Mouse (Mus musculus): ENCODE measurements at regions not wholly inside any gene's neighbourhood (a gene's known extent, or its start where the extent isn't known, plus 50 kb on each side); places are given as distances from the start of the nearest gene placed in this dataset.
A peak's percentile ranks its signal among the peaks of the same experiment; 100 is the strongest.

DNA sequence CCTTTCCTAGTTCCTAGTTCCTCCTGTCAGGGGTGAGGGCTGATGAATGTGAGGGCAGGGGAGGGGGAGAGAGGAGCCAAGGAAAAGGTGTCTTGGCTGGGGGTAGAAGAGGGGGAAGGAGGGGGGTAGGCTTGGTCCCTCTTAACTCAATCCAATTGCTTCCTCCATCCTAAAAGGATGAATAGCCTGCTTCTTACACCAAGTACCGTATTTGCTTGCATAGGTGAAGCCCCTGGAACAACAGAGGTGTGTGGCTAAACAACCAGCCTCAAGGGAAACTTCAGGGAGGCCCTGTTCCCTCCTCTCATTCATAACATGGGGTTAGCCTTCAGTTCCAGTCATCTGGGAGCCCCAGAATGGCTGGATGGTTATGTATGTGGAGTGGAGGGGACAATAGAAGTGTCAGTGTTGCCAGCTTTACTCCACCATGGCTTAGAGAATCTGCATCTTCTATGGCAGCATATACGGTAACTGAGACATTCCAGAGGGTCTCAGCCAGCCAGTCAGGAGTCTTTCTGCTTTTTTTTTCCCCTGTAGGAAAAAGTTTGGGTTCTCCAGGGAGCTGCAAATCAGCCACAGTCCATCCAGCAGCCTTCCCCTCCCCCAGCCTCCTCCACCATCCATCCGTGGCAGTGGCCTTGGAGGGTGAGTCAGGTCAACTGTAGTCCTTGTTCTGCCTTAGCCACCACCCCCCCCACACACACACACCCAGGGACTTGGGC, 100.2 kb upstream of the Ccnd2 start:
- no peak for DNase-seq (ENCODE audit: low spot score in 2 of 2)

DNA sequence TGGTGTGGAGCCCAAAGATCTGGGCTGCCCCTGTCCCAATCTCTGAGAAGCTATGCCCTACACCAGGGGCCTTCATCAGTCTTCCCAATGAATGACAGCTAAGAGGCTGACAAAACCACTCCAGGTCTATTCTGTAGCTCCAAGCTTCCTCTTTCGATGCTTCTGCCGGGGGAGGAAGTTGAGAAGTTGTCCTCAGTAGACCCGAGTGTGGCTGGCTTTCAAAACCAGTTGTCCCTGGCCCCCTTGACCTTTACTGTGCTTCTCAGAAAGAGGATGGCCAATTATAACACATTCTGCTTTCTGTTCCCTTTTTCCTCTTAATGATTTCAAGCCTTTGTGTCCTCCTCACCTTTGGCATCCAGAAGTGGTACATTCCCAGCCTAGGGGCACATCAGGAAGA, 101.9 kb upstream of the Ccnd2 start:
- DNase-seq (ENCODE audit: low spot score in 2 of 2) = peak in 1 of 2 experiments; percentile 28

DNA sequence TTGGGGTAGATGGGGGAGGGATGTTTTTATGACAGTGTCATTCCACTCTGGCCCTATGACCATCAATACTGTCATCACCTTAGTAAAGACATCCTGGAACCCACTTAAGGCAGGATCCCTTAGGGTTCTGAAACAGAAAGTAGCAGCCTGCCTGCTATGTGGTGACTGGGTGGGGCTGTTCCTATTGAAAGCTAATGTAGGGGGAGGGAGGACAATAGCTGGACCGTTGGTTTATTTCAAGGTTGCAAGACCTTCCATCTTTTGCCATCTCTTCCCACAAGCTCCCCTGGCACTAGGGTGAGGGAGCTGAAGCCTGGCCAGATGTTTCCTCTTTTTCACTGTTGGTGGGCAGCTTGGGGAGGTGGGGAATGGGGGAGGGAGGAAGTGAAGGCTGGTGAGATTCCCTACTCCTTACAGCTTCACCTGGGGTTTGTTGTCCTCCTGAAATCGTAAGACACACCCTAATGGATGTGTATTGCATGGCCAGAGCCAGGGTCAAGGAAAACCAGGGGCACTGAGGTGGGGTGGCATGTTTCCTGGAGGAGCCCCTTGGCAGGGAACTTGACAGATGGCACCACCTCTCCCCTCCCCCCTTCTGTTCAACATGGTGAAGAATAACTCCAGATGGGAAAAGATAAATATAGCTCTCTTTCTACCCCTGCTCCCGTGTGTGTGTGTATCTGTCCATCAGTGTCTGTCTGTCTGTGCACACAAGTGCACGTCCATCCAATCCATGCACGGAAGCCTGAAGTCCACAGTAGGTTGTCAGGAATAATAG, 112.1 kb upstream of the Ccnd2 start:
- no peak for DNase-seq (ENCODE audit: low spot score in 2 of 2)

DNA sequence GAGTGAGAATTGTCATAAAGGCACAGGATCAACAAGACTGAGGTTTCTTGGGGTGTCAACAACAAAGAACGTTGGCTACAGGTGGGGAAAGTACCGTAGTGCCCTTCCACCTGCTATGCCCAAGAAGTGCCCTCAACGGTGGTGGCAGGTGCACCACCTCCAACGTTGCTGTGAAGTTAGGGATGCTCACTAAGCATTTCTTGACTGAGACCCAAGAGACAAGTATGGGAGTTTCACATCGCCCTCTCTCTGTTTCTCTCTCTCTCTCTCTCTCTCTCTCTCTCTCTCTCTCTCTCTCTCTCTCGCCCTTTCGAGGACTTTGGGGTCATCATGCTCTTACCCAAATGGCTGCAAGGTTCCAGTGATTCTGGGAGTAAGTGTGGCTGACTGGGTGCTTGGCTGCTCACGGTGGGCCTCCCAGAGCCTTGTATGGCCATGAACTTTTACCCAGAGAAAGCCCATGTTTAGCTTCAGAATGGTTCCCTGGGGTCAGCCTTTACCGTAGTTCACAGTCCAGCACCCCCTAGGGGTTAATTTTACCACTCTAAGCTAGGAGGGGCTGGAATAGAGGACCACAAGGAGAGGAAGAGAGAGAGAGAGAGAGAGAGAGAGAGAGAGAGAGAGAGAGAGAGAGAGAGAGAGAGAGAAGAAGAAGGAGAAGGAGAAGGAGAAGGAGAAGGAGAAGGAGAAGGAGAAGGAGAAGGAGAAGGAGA, 113.2 kb upstream of the Ccnd2 start:
- DNase-seq (ENCODE audit: low spot score in 2 of 2) = no peak

DNA sequence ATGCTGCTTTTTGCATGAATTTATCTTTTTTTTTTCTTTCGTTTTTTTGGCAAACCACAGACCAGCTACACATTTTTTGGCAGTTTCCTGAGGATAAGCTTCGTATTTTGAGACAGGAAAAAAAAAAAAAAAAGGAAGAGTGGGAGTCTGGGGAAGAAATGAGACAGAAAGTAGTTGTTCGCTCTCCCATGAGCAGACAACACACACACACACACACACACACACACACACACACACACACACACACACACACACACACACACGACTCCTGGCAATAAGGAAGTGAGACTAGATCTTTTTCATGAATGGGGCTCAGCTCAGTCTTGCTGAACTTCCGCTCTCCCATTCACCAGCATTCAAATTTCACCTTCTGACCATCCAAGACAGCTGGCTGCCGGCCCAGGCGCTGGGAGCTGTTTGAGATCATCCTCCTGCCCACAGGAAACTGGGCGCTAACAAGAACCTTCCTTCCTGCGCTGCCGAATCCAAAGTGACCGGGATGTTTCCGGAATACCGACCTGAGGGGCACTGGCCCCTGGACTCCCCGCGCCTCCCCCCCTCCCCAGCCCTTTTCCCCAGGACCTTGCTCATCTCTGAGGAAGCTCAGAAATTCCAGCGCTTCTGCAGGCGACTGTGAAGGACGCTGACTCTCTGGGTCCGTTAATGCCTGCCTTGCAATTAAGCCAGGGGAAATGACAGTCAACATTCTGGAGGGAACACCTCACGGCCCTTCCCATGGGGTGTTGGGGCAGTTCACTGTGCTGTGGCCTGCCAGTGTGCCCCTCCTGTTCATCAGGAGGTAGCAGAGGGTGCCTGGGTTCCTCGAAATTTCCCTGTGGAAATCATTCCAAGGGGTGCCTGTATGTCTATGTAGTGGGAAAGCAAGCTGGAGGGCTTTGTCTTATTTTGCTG, 114.2 kb upstream of the Ccnd2 start:
- DNase-seq (ENCODE audit: low spot score in 2 of 2) = peak; percentile 43 to 70

DNA sequence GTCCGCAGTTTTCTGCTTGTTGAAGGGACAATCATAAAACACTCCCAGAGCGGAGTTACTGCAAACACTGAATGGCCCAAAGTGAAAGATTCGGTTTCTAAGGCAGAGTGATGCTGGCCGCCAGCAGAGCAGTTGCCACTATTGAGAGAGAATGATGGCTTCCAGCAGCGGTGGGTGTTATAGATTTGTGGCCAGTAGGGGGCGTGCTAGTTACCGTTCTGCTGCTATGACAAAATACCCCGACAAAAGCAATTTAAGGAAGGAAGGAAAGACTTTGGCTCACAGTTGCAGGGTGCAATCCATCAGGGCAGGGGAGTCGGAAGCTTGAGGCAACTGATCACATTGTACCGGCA, 114.8 kb upstream of the Ccnd2 start:
- peak in 1 of 2 experiments; percentile 10 for DNase-seq (ENCODE audit: low spot score in 2 of 2)

DNA sequence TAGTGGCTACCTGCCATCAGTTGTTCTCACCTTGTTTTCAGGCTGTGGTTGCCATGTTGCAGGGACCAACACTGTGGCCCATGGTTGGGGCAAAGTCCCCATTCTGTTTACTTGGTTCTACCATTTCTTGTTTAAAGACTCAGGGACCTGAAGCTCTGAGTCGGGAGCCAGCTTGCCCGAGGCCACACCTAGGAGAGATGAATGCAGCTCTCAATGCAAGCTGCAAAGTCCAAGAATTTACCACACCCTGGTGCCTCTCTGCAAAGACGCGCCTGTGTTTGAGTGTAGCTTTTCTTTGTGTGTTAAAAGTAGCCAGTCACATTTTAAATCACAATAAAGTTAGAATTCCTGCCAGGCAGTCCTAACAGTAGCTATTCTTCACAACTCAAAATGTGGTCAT, 117.0 kb upstream of the Ccnd2 start:
- no peak for DNase-seq (ENCODE audit: low spot score in 2 of 2)

DNA sequence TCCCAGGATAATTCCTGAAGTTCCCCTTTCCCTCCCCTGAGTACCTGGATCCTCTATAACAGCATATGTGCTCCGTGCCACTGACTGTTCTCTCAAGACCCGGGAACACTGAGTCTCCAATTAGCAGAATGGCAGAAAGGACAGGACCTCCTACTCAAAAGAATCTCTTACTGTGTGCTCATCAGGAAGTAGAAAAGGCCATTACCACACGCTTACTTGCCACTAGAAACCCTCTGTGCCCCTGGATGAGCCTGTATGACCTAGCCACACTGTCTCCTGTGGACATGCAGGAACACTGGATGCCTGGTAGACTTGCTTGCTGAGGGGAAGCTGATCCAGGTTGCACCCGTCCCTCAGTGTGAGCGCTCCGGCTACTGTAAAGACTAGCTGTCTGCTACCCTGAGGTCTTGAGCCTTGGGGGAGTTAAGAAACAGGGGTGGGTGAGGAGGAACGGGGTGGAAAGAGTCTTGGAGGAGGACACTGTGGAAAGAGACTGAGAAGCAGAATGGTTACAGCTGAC, 117.6 kb upstream of the Ccnd2 start:
- no peak for DNase-seq (ENCODE audit: low spot score in 2 of 2)

DNA sequence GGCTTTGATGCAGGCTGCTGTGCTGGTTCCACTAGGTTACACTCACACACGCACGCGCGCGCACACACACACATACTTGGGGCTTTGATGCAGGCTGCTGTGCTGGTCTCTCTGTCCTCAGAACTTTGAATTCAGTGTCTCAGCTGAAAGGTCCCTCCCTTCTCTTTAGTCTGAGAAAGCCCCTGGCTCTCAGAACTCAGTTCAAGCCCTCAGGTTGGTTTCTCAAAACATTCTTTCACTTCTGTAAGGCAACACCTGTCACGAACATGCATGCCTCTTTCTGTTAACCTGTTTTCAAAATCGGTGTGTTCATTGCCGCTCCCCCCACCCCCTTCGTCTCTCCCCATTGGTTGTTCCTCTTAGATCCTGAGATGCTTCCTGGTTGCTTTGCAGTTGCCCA, 118.8 kb upstream of the Ccnd2 start:
- DNase-seq (ENCODE audit: low spot score in 2 of 2) = no peak

DNA sequence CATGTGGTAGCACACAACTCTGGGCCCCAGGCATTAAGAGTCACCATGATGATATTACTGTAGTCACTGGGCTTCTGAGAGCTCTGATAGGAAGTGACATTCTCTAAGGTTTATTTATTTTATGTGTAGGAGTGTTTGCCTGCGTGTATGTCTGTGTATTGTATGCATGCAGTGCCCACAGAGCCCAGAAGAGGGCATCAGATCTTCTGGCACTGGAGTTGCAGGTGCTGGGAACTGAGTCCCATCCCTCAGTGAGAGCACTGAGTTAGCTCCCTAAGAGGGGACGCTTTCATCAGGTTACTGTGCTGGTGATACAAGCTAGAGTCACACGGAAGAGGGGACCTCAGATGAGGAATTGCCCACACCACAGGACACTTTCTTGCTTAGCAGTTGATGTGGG, 119.4 kb upstream of the Ccnd2 start:
- no peak for DNase-seq (ENCODE audit: low spot score in 2 of 2)

DNA sequence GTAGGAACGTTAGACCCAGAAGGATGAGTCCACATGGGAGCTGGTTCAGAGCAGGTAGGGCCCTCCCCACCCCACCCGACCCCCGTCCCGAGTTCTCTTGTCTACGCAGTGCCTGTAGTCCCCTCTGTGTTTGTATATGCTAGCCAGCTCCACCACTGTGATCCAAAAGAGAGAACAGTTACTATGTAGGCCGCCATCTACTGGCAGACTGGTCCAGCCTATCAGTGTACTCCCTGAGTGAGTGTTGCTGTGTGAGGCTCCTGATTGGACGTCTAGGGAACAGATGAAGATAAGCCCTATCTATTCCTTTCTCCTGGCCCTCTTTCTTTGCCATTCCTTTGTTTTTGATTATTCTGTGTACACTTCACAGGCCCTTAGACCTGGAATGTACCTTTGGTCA, 120.6 kb upstream of the Ccnd2 start:
- DNase-seq (ENCODE audit: low spot score in 2 of 2) = no peak

DNA sequence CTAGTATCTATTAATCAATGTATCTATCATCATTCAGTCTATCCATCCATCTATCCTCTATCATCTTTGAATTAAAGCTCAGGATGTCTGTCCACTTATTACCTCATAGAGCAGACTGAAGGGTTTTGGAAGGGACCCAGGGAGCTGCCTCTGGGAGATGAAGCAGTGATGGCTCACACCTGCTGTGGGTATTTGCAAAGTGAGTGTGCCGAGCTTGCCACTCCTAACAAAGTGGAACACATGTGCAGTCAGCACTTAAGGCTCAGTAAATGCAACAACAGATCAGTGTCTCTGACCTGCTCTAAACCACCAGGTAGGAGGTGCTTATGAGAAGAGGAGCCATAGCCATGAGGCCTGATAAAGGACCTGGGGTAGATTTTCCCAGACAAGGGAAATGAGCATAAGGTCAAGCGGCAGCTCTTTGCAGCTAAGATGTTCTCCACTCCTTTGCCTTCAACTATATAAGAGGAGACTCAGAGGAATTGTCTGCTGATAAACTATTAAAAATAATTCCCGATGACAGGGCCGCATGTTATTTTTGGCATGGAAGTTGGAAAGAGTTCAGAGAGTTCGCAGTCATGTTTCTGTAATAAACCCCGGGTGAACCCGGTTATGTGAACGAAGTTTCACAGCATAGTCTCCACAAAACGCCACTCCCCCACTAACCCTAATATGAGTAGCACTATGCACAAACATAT, 122.9 kb upstream of the Ccnd2 start:
- DNase-seq (ENCODE audit: low spot score in 2 of 2) = no peak

DNA sequence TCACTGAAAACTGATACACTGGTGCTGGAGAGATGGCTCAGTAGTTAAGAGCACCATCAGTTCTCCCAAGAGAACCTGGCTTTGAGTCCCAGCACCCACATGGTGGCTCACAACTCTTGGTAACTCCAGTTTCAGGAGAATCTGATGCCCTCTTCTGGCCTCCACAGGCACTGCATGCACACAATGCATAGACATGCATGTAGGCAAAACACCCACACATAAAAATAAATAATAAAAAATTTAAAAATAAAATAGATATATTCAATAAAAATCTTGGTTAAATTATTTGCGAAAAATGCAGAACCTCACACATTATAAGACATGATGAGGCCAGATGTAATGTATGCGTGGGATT, 123.4 kb upstream of the Ccnd2 start:
- no peak for DNase-seq (ENCODE audit: low spot score in 2 of 2)

DNA sequence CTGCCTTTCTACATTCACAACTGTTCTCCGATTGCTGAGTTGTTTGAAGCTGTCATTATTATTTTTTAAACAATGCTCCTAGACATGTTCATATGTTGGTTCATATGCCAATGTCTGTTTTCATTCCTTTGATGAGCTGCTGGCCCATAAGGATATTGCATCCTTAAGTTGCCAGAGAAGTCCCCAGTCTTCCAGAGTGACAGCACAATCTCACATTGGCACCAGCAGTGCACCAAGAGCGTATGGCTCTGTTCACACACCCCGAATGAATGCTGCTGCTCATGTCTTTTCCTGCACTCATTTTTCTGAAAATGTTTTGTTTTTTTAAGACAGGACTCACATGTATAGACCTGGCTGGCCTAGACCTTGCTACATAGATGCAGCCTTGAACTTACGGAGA, 124.4 kb upstream of the Ccnd2 start:
- no peak for DNase-seq (ENCODE audit: low spot score in 2 of 2)

DNA sequence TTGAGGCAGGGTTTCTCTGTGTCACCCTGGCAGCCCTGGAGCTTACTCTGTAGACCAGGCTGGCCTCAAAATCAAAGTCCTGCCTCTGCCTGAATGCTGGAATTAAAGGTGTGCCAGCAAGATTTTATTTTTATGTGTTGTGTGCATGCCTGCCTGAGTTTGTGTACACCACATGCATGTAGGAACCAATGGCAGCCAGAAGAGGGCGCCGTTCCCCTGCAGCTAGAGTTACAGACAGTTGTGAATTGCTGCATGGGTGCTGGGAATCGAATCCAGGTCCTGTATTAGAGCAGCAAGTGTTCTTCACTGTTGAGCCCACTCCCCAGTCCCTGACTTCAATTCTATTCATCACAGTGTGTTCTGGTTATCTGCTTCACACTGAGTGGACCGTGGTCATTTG, 126.4 kb upstream of the Ccnd2 start:
- no peak for DNase-seq (ENCODE audit: low spot score in 2 of 2)

DNA sequence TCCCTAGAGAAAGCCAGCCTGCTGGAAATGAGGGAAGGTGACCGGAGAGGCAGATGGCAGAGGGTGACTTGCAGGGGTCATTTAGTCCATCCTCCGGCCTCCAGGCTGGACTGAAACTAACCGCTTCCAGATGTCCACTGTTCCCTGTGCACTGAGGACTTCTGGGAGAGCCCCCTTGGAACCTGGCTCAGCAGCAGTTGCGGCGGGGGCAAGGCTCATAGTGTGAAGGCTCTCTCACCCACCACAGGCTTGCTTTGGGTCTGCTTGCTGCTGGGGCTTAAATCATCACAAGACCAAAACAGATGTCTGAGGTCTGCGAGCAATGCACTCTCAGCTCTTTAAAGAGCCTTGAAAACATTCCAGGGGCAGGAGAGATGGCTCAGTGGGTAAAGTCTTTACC, 132.2 kb upstream of the Ccnd2 start:
- no peak for DNase-seq (ENCODE audit: low spot score in 2 of 2)

DNA sequence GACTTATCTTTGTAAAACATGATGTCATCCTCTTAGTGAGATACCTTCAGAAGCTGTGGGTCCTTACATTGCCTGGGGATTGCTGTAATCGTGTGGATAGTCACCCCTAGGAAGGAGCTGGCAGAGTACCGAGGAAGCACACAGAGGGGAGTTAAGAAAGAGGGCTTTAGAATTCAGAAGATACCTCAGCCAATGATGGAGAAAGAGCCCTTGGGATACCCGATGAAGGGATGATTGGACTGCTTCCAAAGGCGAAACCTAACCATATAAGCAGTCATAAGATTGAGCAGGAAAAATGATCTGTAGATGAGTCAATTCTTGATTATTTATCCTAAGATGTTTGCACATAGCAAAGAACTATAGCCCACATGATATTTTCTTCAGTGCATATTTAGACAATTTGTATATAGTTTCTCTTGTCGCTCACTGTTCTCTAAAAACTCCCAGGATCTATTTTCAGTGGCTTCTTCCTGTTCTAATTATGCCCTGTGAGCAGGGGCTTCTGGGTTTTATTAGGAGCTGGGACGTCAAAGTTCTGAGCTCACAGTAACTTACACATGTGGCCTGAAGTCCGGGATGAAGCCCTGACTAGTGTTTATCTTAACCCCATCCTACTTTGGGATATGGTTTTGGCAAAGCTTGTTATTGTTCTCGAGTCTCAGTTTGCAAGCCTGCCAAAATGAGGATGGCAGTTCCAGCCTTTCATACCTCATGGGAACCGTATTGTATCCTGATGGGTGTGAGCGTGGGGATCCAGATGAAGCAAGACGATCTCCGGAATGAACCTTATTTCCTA, 134.9 kb upstream of the Ccnd2 start:
- DNase-seq (ENCODE audit: low spot score in 2 of 2) = no peak

DNA sequence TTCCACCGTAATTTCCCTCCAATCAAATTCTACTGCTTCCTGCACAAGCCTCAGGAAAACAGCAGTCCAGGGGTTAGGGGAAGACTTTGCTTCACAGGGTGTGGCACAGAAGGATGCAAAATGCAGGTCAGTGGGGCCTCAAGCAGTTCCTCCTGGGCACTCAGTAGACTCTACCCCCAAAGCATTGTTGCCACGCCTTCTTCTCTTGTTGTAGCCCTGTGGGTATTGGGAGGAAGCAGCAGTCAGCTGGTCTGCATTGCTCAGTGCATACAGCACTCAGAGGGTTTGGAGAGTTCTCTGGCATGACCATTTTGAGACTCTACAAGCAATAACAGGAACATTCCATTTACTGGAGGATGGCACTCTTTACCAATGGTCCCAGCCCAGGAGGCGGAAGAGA, 137.0 kb upstream of the Ccnd2 start:
- DNase-seq (ENCODE audit: low spot score in 2 of 2) = no peak

DNA sequence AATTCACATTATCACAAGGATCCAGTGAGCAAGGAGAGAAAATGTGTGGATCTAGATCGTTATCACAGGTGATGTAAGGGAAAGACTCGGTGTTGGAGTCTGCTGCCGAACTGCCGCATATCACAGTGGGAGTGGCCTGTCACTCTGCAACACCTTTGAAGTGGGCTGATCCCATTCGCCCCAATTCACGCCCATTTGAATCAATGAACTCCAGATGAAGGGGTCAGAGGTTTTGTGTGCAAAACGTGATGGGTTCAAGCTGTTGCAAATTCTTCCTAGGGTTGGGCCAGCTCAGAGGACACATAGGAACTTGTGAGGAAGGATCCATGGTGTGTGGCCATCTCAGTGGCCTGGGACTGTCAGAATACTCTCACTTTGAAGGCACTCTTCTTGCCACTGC, 139.9 kb upstream of the Ccnd2 start:
- no peak for DNase-seq (ENCODE audit: low spot score in 2 of 2)

DNA sequence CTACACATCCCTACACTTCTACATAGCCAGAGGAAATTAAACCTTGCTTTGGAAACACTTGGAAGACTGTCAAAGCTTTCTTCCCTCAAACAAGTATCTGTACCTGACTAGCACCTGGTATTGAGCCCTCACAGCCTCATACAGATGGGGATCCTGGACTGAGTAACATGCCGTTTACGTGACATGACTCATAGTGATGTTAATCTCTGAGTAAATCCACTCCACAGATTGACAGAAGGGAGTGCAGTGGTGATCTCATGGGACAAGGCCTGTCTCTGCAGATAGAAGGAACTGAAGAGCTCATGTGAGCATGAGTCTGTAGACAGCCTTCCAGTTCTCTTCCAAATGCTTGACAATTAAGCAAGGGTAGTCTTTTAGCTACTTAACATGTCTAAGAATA, 141.8 kb upstream of the Ccnd2 start:
- DNase-seq (ENCODE audit: low spot score in 2 of 2) = no peak
